Comparison of ENCODE assay signal across 9 mouse cellular contexts in the genomic region with DNA sequence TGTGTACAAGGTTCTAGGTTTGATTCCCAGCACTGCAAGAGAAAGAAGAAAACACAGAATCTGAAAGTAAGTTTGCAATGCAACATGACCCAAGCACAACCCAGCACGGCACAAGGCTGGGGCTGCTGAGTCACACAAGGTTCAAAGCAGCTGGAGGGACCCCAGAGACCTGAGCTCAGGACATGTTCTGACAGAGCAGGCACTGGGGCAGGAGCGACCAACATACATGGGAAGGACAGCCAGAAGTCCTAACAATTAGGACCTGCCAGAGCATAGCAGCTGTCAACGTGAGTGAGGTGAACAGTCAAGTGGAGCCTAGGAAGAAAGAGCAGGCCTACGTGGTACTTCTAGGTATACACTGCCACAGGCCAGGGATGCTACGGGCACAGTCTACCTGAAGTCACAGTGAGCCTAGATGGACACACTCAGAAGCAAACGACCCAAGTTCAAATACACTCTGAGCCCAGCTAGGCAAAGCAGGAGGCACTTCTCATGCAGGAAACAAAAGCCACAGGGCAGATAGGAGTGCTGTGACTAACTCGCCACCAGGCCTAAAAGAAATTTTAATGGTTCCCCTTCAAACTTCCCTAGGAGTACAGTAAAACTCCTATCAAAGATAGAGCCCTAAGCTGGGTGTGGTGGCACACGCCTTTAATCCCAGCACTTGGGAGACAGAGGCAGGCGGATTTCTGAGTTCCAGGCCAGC. TPM values are rescaled to one million over a fixed set of nuclear protein-coding genes. Genes with fewer than 3 reads are reported as not detected.
DNase-seq lines count a peak whose midpoint lies in the region; ATAC-seq and TF ChIP-seq lines count a peak whose summit lies in the region.
"Had no signal": no experiment of that assay in that cellular context is flagged by ENCODE, and none has a peak within 500 bp of the region (broad histone marks: within the 10 kb centered on the region; RNA-seq: fewer than 3 reads in every experiment).

No protein-coding gene starts in this region.

- DNase-seq in hindbrain, embryonic 14.5 days (ENCODE audit: low spot score), result no peak
- DNase-seq in hindbrain, embryonic 11.5 days (ENCODE audit: low spot score), result no peak
- DNase-seq in 416B (ENCODE audit: low read depth) (peak; percentile 69), MEL (ENCODE audit: low read depth, low spot score) (peak; percentile 72)
- no peak for DNase-seq in left cerebral cortex, adult 2 months (ENCODE audit: extremely low spot score in 1 of 2, low spot score in 2 of 2)
- no peak for DNase-seq in right cerebral cortex, postnatal 4 days
- DNase-seq: heart, adult 18-20 months had no signal

- no peaks in the 10 kb centered on the region; the same call in 1 of the 2 replicates for H3K79me2 ChIP-seq in MEL (ENCODE audit: control insufficient read depth, insufficient read depth, low read length, poor library complexity)

- WGBS in hindbrain, embryonic 14.5 days, result 79% methylated on average over 9 of the region's 9 CpGs
- 85% methylated on average over 9 of the region's 9 CpGs for WGBS in hindbrain, embryonic 11.5 days
- 74% methylated on average over 9 of the region's 9 CpGs for WGBS in limb, embryonic 13.5 days

- H3K36me3 ChIP-seq in hindbrain, embryonic 14.5 days (replicated peaks; ENCODE audit: control insufficient read depth, insufficient read depth), result peaks cover 18% of the 10 kb centered on the region
- 0 out of 2 replicates have a peak, but pooled peaks cover 5% of the 10 kb centered on the region for H3K36me3 ChIP-seq in hindbrain, embryonic 11.5 days (ENCODE audit: control insufficient read depth, insufficient read depth, low read length)
- H3K36me3 ChIP-seq in MEL (ENCODE audit: control insufficient read depth in 1 of 2, insufficient read depth in 2 of 2, low read length in 2 of 2), result peaks cover 1 to 20% of the 10 kb centered on the region in 2 experiments; a peak in 2 of 4 replicates
- peaks cover 23% of the 10 kb centered on the region for H3K36me3 ChIP-seq in limb, embryonic 13.5 days

- no peak overlapping the region for H3K27ac ChIP-seq in hindbrain, embryonic 14.5 days
- H3K27ac ChIP-seq in hindbrain, embryonic 11.5 days (ENCODE audit: low read depth, low read length), result no peak overlapping the region
- peak overlapping the region; percentile 39; the same call in 1 of the 2 replicates for H3K27ac ChIP-seq in MEL (ENCODE audit: control insufficient read depth, low read depth, low read length)
- H3K27ac ChIP-seq in limb, embryonic 13.5 days, result no peak overlapping the region
- no peak overlapping the region for H3K27ac ChIP-seq in left cerebral cortex, adult 2 months
- H3K27ac ChIP-seq: lung, embryonic 15.5 days had no signal

- no peak for TF ChIP-seq CTCF in MEL (IDR thresholded peaks at IDR 0.05 in 2 of 3, conservative IDR thresholded peaks at IDR 0.05 in 1 of 3; ENCODE audit: control insufficient read depth in 1 of 3, insufficient read depth in 1 of 3, low read depth in 2 of 3, low read length in 3 of 3, poor library complexity in 1 of 3, severe bottlenecking in 1 of 3)
- no peak for TF ChIP-seq CTCF in left cerebral cortex, adult 2 months (IDR thresholded peaks at IDR 0.05)

- H3K9me3 ChIP-seq in hindbrain, embryonic 14.5 days (ENCODE audit: control insufficient read depth, low read length), result no peaks in the 10 kb centered on the region
- no peaks in the 10 kb centered on the region for H3K9me3 ChIP-seq in hindbrain, embryonic 11.5 days (ENCODE audit: control insufficient read depth, low read length)
- H3K9me3 ChIP-seq in MEL (replicated peaks; ENCODE audit: insufficient read depth, low read length), result no peaks in the 10 kb centered on the region
- no peaks in the 10 kb centered on the region for H3K9me3 ChIP-seq in limb, embryonic 13.5 days
- H3K9me3 ChIP-seq: lung, embryonic 15.5 days had no signal

- no peak for TF ChIP-seq RAD21 in MEL (IDR thresholded peaks at IDR 0.05; ENCODE audit: low read depth, low read length)

- peak overlapping the region; percentile 68; the same call in 1 of the 2 replicates for H3K4me3 ChIP-seq in hindbrain, embryonic 14.5 days (replicated peaks; ENCODE audit: low read length)
- no peak overlapping the region for H3K4me3 ChIP-seq in hindbrain, embryonic 11.5 days (ENCODE audit: low read depth, low read length)
- H3K4me3 ChIP-seq in MEL (ENCODE audit: control insufficient read depth in 1 of 2, insufficient read depth in 1 of 2, low read depth in 2 of 2, low read length in 2 of 2), result no peak overlapping the region
- no peak overlapping the region for H3K4me3 ChIP-seq in limb, embryonic 13.5 days
- no peak overlapping the region for H3K4me3 ChIP-seq in left cerebral cortex, adult 2 months

- intact Hi-C loops in left cerebral cortex, adult 2 months (cut with DNase I), result no loop called here

- H3K9ac ChIP-seq in hindbrain, embryonic 14.5 days, result no peak overlapping the region
- no peak overlapping the region for H3K9ac ChIP-seq in hindbrain, embryonic 11.5 days (ENCODE audit: low read depth, low read length)
- no peak overlapping the region for H3K9ac ChIP-seq in MEL (ENCODE audit: control insufficient read depth, low read depth, low read length, poor library complexity, severe bottlenecking)
- H3K9ac ChIP-seq in limb, embryonic 13.5 days, result peak overlapping the region; percentile 36; the same call in 1 of the 2 replicates

- TF ChIP-seq POLR2A in MEL (IDR thresholded peaks at IDR 0.05; ENCODE audit: control insufficient read depth in 1 of 2, insufficient read depth in 1 of 2, low read depth in 1 of 2, low read length in 2 of 2, poor library complexity in 1 of 2), result no peak

- no peak for TF ChIP-seq EP300 in MEL (IDR thresholded peaks at IDR 0.05; ENCODE audit: low read depth in 1 of 2, low read length in 2 of 2)

- ATAC-seq in hindbrain, embryonic 14.5 days (ENCODE audit: low FRiP score), result no peak
- ATAC-seq in hindbrain, embryonic 11.5 days (ENCODE audit: low FRiP score), result no peak
- ATAC-seq in limb, embryonic 13.5 days (ENCODE audit: low FRiP score, low read depth), result no peak

- H3K4me2 ChIP-seq in hindbrain, embryonic 14.5 days (replicated peaks), result peak overlapping the region; percentile 79
- no peak overlapping the region for H3K4me2 ChIP-seq in hindbrain, embryonic 11.5 days (replicated peaks; ENCODE audit: low read depth, low read length)
- H3K4me2 ChIP-seq in limb, embryonic 13.5 days (replicated peaks), result peak overlapping the region; percentile 91

- peaks cover 37% of the 10 kb centered on the region for H3K4me1 ChIP-seq in hindbrain, embryonic 14.5 days (replicated peaks; ENCODE audit: control insufficient read depth, insufficient read depth, low read length)
- H3K4me1 ChIP-seq in hindbrain, embryonic 11.5 days (replicated peaks; ENCODE audit: control insufficient read depth, insufficient read depth, low read length), result peaks cover 12% of the 10 kb centered on the region
- peaks cover 13 to 33% of the 10 kb centered on the region in 2 experiments for H3K4me1 ChIP-seq in MEL (ENCODE audit: control insufficient read depth in 1 of 2, insufficient read depth in 2 of 2, low read length in 2 of 2)
- peaks cover 35% of the 10 kb centered on the region for H3K4me1 ChIP-seq in limb, embryonic 13.5 days

- peaks cover 12% of the 10 kb centered on the region; the same call in 1 of the 2 replicates for H3K27me3 ChIP-seq in hindbrain, embryonic 14.5 days (ENCODE audit: control insufficient read depth, insufficient read depth, low read length)
- peaks cover 14% of the 10 kb centered on the region for H3K27me3 ChIP-seq in hindbrain, embryonic 11.5 days (ENCODE audit: control insufficient read depth, insufficient read depth, low read length)
- no peaks in the 10 kb centered on the region for H3K27me3 ChIP-seq in MEL (ENCODE audit: control insufficient read depth in 1 of 2, insufficient read depth in 2 of 2, low read length in 2 of 2)
- peaks cover 21% of the 10 kb centered on the region for H3K27me3 ChIP-seq in limb, embryonic 13.5 days

TF ChIP-seq in MEL, 35 proteins besides CTCF, POLR2A, EP300 and RAD21:
- TF ChIP-seq GATA1 (IDR thresholded peaks at IDR 0.05; ENCODE audit: low read depth, low read length) (peak; percentile 29; the same call in 1 of the 2 replicates), ZMIZ1 (IDR thresholded peaks at IDR 0.05; ENCODE audit: low read depth, low read length) (no peak), TBP (IDR thresholded peaks at IDR 0.05; ENCODE audit: low read depth, low read length) (peak; percentile 58; the same call in 1 of the 2 replicates)

RNA-seq across cellular contexts. Expression of gene Impdh1, which starts 5.8 kb away (rescaled TPM):
- 60.8 and 65.0 TPM in 2 replicates for polyA plus RNA-seq in hindbrain, embryonic 14.5 days (2014; fragmentation: Nextera tagmentation; extraction: Ambion mirVana)
- 34.5 and 39.4 TPM in 2 replicates for polyA plus RNA-seq in hindbrain, embryonic 11.5 days (2014; fragmentation: Nextera tagmentation; extraction: Ambion mirVana)
- 15.3 and 17.2 TPM in 2 replicates for total RNA-seq in MEL (2012; rRNA removed)
- 10 to 100 TPM in 1 of 2 experiments, not detected in 1; 55.1 TPM for polyA plus RNA-seq in MEL (2012; ENCODE audit: insufficient read depth in 1 of 2, insufficient read length in 2 of 2, low read depth in 1 of 2, low replicate concordance in 2 of 2, missing spikeins in 1 of 2)
- 49.9 and 51.7 TPM in 2 replicates for polyA plus RNA-seq in limb, embryonic 13.5 days (2015; fragmentation: Nextera tagmentation; extraction: Ambion mirVana)
- total RNA-seq in left cerebral cortex, adult 2 months (2021), result 10 to 100 TPM; 57.1 to 62.7 TPM

RNA-seq across cellular contexts. Expression of gene Prrt4, which starts 31.0 kb away (rescaled TPM):
- polyA plus RNA-seq in hindbrain, embryonic 14.5 days (2014; fragmentation: Nextera tagmentation; extraction: Ambion mirVana), result 10.0 and 11.0 TPM in 2 replicates
- 0.60 and 1.7 TPM in 2 replicates for polyA plus RNA-seq in hindbrain, embryonic 11.5 days (2014; fragmentation: Nextera tagmentation; extraction: Ambion mirVana)
- total RNA-seq in MEL (2012; rRNA removed), result not detected in 2 replicates
- polyA plus RNA-seq in MEL (2012; ENCODE audit: insufficient read depth in 1 of 2, insufficient read length in 2 of 2, low read depth in 1 of 2, low replicate concordance in 2 of 2, missing spikeins in 1 of 2), result under 1 TPM in 1 of 2 experiments, not detected in 1; 0.17 TPM
- polyA plus RNA-seq in limb, embryonic 13.5 days (2015; fragmentation: Nextera tagmentation; extraction: Ambion mirVana), result 0.90 and 1.3 TPM in 2 replicates
- 1 to 10 TPM; 2.5 to 2.9 TPM for total RNA-seq in left cerebral cortex, adult 2 months (2021)

RNA-seq across cellular contexts. Expression of gene Rbm28, which starts 45.6 kb away (rescaled TPM):
- polyA plus RNA-seq in hindbrain, embryonic 14.5 days (2014; fragmentation: Nextera tagmentation; extraction: Ambion mirVana), result 42.7 and 43.0 TPM in 2 replicates
- polyA plus RNA-seq in hindbrain, embryonic 11.5 days (2014; fragmentation: Nextera tagmentation; extraction: Ambion mirVana), result 68.1 and 69.0 TPM in 2 replicates
- total RNA-seq in MEL (2012; rRNA removed), result 48.2 and 50.1 TPM in 2 replicates
- polyA plus RNA-seq in MEL (2012; ENCODE audit: insufficient read depth in 1 of 2, insufficient read length in 2 of 2, low read depth in 1 of 2, low replicate concordance in 2 of 2, missing spikeins in 1 of 2), result 100 to 1,000 TPM in 1 of 2 experiments, 10 to 100 TPM in 1; 91.2 to 312 TPM
- polyA plus RNA-seq in limb, embryonic 13.5 days (2015; fragmentation: Nextera tagmentation; extraction: Ambion mirVana), result 46.6 and 52.3 TPM in 2 replicates
- 10 to 100 TPM; 51.0 to 52.3 TPM for total RNA-seq in left cerebral cortex, adult 2 months (2021)

Comparison
In these comparisons a context has a peak if more than half of its experiments do, and no peak if none do; other contexts are left out.
1. DNase-seq: peak in 416B (single experiment) and MEL (single experiment); none in hindbrain, embryonic 14.5 days (single experiment), hindbrain, embryonic 11.5 days (single experiment), left cerebral cortex, adult 2 months (0 of 2) and right cerebral cortex, postnatal 4 days (single experiment).